ENCODE assay signal across 10 mouse cellular contexts in the genomic region with DNA sequence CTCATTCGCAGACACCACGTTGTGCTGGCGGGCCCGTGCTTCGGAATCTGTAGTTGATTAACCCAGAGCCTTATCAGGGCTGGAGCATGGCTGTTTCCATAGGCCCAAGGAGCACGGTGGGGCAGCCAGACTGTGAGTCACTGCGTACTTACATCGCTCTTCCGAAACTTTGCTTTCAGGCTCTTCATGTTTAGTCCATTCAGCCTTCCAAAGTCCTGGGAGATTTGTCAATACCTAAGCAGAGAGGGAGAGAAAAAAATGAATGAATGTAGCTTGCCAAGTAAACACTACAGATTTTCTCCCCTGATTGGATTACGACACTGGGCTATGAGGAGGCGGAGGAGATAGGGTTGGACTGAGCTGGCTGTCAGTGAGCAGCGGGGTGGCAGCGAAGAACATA. TPM values are rescaled to one million over a fixed set of nuclear protein-coding genes. Genes with fewer than 3 reads are reported as not detected.
A peak's percentile ranks its signal among the peaks of the same experiment; 100 is the strongest.
DNase-seq lines count a peak whose midpoint lies in the region; ATAC-seq lines count a peak whose summit lies in the region.
"Had no signal": no experiment of that assay in that cellular context is flagged by ENCODE, and none has a peak within 500 bp of the region (broad histone marks: within the 10 kb centered on the region; RNA-seq: fewer than 3 reads in every experiment).

No protein-coding gene starts in this region.

- peak overlapping the region; percentile 21 for H3K4me2 ChIP-seq in heart, embryonic 15.5 days
- H3K4me2 ChIP-seq in lung, embryonic 15.5 days, result no peak overlapping the region
- H3K4me2 ChIP-seq in hindbrain, embryonic 13.5 days, result no peak overlapping the region
- H3K4me2 ChIP-seq: embryonic facial prominence, embryonic 12.5 days had no signal

- no peaks in the 10 kb centered on the region for H3K9me3 ChIP-seq in heart, embryonic 15.5 days (replicated peaks)
- H3K9me3 ChIP-seq in lung, embryonic 15.5 days, result no peaks in the 10 kb centered on the region
- H3K9me3 ChIP-seq in hindbrain, embryonic 13.5 days, result no peaks in the 10 kb centered on the region
- H3K9me3 ChIP-seq: embryonic facial prominence, embryonic 12.5 days had no signal

- H3K36me3 ChIP-seq in heart, embryonic 15.5 days, result no peaks in the 10 kb centered on the region
- peaks cover 4% of the 10 kb centered on the region; the same call in 1 of the 2 replicates for H3K36me3 ChIP-seq in lung, embryonic 15.5 days
- H3K36me3 ChIP-seq in hindbrain, embryonic 13.5 days, result peaks cover 16% of the 10 kb centered on the region; the same call in 1 of the 2 replicates

- intact Hi-C loops in heart, postnatal 25 days (cut with DNase I), result no loop called here

- no peak overlapping the region for H3K4me3 ChIP-seq in heart, embryonic 15.5 days
- no peak overlapping the region for H3K4me3 ChIP-seq in lung, embryonic 15.5 days
- H3K4me3 ChIP-seq in hindbrain, embryonic 13.5 days, result no peak overlapping the region
- H3K4me3 ChIP-seq: embryonic facial prominence, embryonic 12.5 days had no signal

- no peak overlapping the region for H3K9ac ChIP-seq in heart, embryonic 15.5 days
- no peak overlapping the region for H3K9ac ChIP-seq in lung, embryonic 15.5 days
- no peak overlapping the region for H3K9ac ChIP-seq in hindbrain, embryonic 13.5 days
- H3K9ac ChIP-seq: embryonic facial prominence, embryonic 12.5 days had no signal

- peak overlapping the region; percentile 39 for H3K27ac ChIP-seq in heart, embryonic 15.5 days
- H3K27ac ChIP-seq in lung, embryonic 15.5 days, result peak overlapping the region; percentile 58
- H3K27ac ChIP-seq in hindbrain, embryonic 13.5 days, result no peak overlapping the region
- H3K27ac ChIP-seq: embryonic facial prominence, embryonic 12.5 days had no signal

- 42% methylated on average over 13 of the region's 13 CpGs for WGBS in heart, embryonic 15.5 days
- 40% methylated on average over 13 of the region's 13 CpGs for WGBS in lung, embryonic 15.5 days
- 78% methylated on average over 13 of the region's 13 CpGs for WGBS in hindbrain, embryonic 13.5 days

- no peak for DNase-seq in heart, postnatal 25 days (ENCODE audit: low spot score)
- DNase-seq in NIH3T3 (ENCODE audit: low read depth), result peak; percentile 95
- DNase-seq in fibroblast of lung, adult 2 months (ENCODE audit: low read depth), result peak; percentile 87
- DNase-seq in Muller cell, postnatal 12 days (ENCODE audit: inconsistent ontology term), result no peak
- no peak for DNase-seq in B cell, adult 2 months

- ATAC-seq in heart, embryonic 15.5 days (replicated peaks; ENCODE audit: insufficient number of reproducible peaks, insufficient read depth, low FRiP score, low read depth), result peak; percentile 53; the same call in 1 of the 2 replicates
- peak; percentile 69; the same call in 1 of the 2 replicates for ATAC-seq in lung, embryonic 15.5 days (ENCODE audit: borderline replicate concordance, extremely low read depth, low FRiP score, low TSS enrichment)
- ATAC-seq in hindbrain, embryonic 13.5 days (ENCODE audit: low FRiP score), result no peak

- no peaks in the 10 kb centered on the region for H3K27me3 ChIP-seq in heart, embryonic 15.5 days
- H3K27me3 ChIP-seq in lung, embryonic 15.5 days, result no peaks in the 10 kb centered on the region
- no peaks in the 10 kb centered on the region for H3K27me3 ChIP-seq in hindbrain, embryonic 13.5 days
- H3K27me3 ChIP-seq: embryonic facial prominence, embryonic 12.5 days had no signal

- peaks cover 17% of the 10 kb centered on the region for H3K4me1 ChIP-seq in heart, embryonic 15.5 days (replicated peaks)
- peaks cover 65% of the 10 kb centered on the region for H3K4me1 ChIP-seq in lung, embryonic 15.5 days
- H3K4me1 ChIP-seq in hindbrain, embryonic 13.5 days (replicated peaks), result peaks cover 23% of the 10 kb centered on the region

RNA-seq across cellular contexts. Expression of a gene that starts 24.2 kb away (rescaled TPM):
- polyA plus RNA-seq in heart, embryonic 15.5 days (2015; fragmentation: Nextera tagmentation; extraction: Ambion mirVana), result 13.8 and 17.1 TPM in 2 replicates
- total RNA-seq in heart, postnatal 25 days (2021), result 1 to 10 TPM; 3.2 to 3.8 TPM
- polyA plus RNA-seq in lung, embryonic 15.5 days (2015; fragmentation: Nextera tagmentation; extraction: Ambion mirVana), result 60.5 and 69.9 TPM in 2 replicates
- polyA plus RNA-seq in hindbrain, embryonic 13.5 days (2015; fragmentation: Nextera tagmentation; extraction: Ambion mirVana), result 19.1 and 26.4 TPM in 2 replicates
- total RNA-seq: MEL had no signal

Comparison
In these comparisons a context has a peak if more than half of its experiments do, and no peak if none do; other contexts are left out.
1. DNase-seq: peak in NIH3T3 (single experiment) and fibroblast of lung, adult 2 months (single experiment); none in heart, postnatal 25 days (single experiment), Muller cell, postnatal 12 days (single experiment) and B cell, adult 2 months (0 of 2).